Mouse (Mus musculus) C2C12 (cell line): Measurements from ENCODE around the gene Lrpap1.

Source experiments
- CEBPB ChIP-seq: IDR thresholded peaks from one replicate; pipeline ENCODE4 v1.6.1; 2011; ENCODE audit warnings: low read depth, mild to moderate bottlenecking, control low read depth, moderate library complexity
- CTCF ChIP-seq: IDR thresholded peaks from one replicate; pipeline ENCODE4 v1.5.1; 2011; ENCODE audit not compliant: control insufficient read depth, insufficient read depth, insufficient read length
- FOSL1 ChIP-seq: IDR thresholded peaks from one replicate; pipeline ENCODE4 v1.8.0; 2011; ENCODE audit warnings: mild to moderate bottlenecking, low read length; ENCODE audit not compliant: poor library complexity, insufficient read depth, severe bottlenecking
- MAX ChIP-seq: IDR thresholded peaks from one replicate; pipeline ENCODE4 v1.6.1; 2011; ENCODE audit warnings: mild to moderate bottlenecking, control low read depth
- MYOD1 ChIP-seq: IDR thresholded peaks from one replicate; pipeline ENCODE4 v1.6.1; 2011; ENCODE audit warnings: low read depth; ENCODE audit not compliant: control insufficient read depth, insufficient read length
- MYOG ChIP-seq: IDR thresholded peaks from one replicate; pipeline ENCODE4 v1.6.1; 2011; ENCODE audit not compliant: control insufficient read depth, insufficient read length; ENCODE audit errors: extremely low read depth
- USF1 ChIP-seq: IDR thresholded peaks from one replicate; pipeline ENCODE4 v1.6.1; 2011; ENCODE audit warnings: low read depth, mild to moderate bottlenecking, control low read depth, moderate library complexity

DNA sequence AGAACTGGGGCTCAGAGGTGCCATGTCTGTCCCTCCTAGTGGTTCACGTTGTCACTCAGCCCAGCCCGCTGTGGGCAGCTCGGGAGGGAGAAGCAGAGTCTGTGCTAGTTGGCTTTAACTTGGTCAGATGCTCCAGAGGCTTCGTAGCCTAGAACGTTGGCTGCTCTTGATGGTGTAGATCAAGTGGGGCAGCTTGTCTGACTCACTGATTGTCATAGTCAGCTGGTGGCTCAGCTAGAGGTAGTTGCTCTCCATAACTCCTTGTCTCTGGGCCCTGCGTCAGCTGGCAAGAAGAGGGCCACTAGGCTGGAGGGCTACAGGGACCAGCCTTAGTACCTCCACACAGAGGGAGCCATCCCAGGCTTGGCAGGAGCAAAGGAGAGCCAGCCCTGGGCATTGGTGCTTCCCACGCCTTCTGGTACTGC, 24.2 kb upstream of the Lrpap1 start:
- TF ChIP-seq CTCF: no peak
- TF ChIP-seq USF1: no peak
- TF ChIP-seq MAX: no peak
- no peak for TF ChIP-seq MYOD1
- no peak for TF ChIP-seq CEBPB
- TF ChIP-seq MYOG: no peak
- no peak for TF ChIP-seq FOSL1
